In genomic region chr11:82838511-82838910, GRCm38 (mm10) we compare ENCODE assay signal across 37 mouse cellular contexts. TPM values are rescaled to one million over a fixed set of nuclear protein-coding genes. Genes with fewer than 3 reads are reported as not detected.
DNase-seq lines count a peak whose midpoint lies in the region; ATAC-seq lines count a peak whose summit lies in the region.
"Had no signal": no experiment of that assay in that cellular context is flagged by ENCODE, and none has a peak within 500 bp of the region (broad histone marks: within the 10 kb centered on the region; RNA-seq: fewer than 3 reads in every experiment).

No protein-coding gene starts in this region.

- no peak for DNase-seq in hindbrain, embryonic 10.5 days (ENCODE audit: low spot score)
- peak; percentile 24 for DNase-seq in Muller cell, postnatal 12 days (ENCODE audit: inconsistent ontology term)
- DNase-seq in ZHBTc4 (ENCODE audit: low read depth, low spot score), result peak; percentile 71
- DNase-seq in spleen, postnatal 10 days (ENCODE audit: low spot score in 2 of 2), result no peak
- no peak for DNase-seq in thymus, postnatal 10 days (ENCODE audit: low spot score in 2 of 2)
- DNase-seq: adrenal gland, adult 8-10 months; cerebellum, adult 11 months; cerebellum, adult 9-10 months; cerebellum, postnatal 36 days; heart, postnatal 14 days; kidney, adult 2 months; kidney, postnatal 25 days; lung, embryonic 14.5 days; lung, postnatal 14 days; right cerebral cortex, postnatal 25 days; spleen, adult 18-20 months; thymus, adult 2 months; thymus, postnatal 4 days had no signal

- H3K4me3 ChIP-seq in hindbrain, embryonic 10.5 days, result no peak overlapping the region
- H3K4me3 ChIP-seq in hindbrain, embryonic 16.5 days (ENCODE audit: low read length), result no peak overlapping the region
- peak overlapping the region; percentile 35 for H3K4me3 ChIP-seq in megakaryocyte, embryonic 14.5 days (replicated peaks)
- H3K4me3 ChIP-seq: forebrain, embryonic 13.5 days; intestine, embryonic 15.5 days; limb, embryonic 15.5 days; liver, embryonic 15.5 days had no signal

- ATAC-seq in hindbrain, embryonic 16.5 days, result no peak
- ATAC-seq in megakaryocyte, adult 5-6 weeks (ENCODE audit: poor library complexity, severe bottlenecking), result no peak
- ATAC-seq: CD4-positive, CD25-positive, alpha-beta regulatory T cell, adult 4 months; forebrain, embryonic 13.5 days; hindbrain, postnatal 0 days; intestine, embryonic 15.5 days had no signal

- no peaks in the 10 kb centered on the region for H3K9me3 ChIP-seq in hindbrain, embryonic 10.5 days
- H3K9me3 ChIP-seq in hindbrain, embryonic 16.5 days (ENCODE audit: control insufficient read depth, low read length), result no peaks in the 10 kb centered on the region
- H3K9me3 ChIP-seq in megakaryocyte, embryonic 14.5 days, result peaks cover 4% of the 10 kb centered on the region; the same call in 1 of the 2 replicates
- H3K9me3 ChIP-seq: forebrain, embryonic 13.5 days; intestine, embryonic 15.5 days; limb, embryonic 15.5 days; liver, embryonic 15.5 days had no signal

- peaks cover 30% of the 10 kb centered on the region for H3K4me1 ChIP-seq in hindbrain, embryonic 10.5 days (replicated peaks)
- peaks cover 10% of the 10 kb centered on the region for H3K4me1 ChIP-seq in hindbrain, embryonic 16.5 days (ENCODE audit: control insufficient read depth, insufficient read depth, low read depth, low read length)
- peaks cover 90% of the 10 kb centered on the region for H3K4me1 ChIP-seq in megakaryocyte, embryonic 14.5 days
- H3K4me1 ChIP-seq: intestine, embryonic 15.5 days had no signal

- H3K27ac ChIP-seq in hindbrain, embryonic 10.5 days, result peak overlapping the region; percentile 56; the same call in 1 of the 2 replicates
- no peak overlapping the region for H3K27ac ChIP-seq in hindbrain, embryonic 16.5 days (ENCODE audit: low read depth, low read length)
- H3K27ac ChIP-seq: forebrain, embryonic 13.5 days; hindbrain, postnatal 0 days; intestine, embryonic 15.5 days; limb, embryonic 15.5 days; liver, embryonic 15.5 days; stomach, postnatal 0 days had no signal

- H3K4me2 ChIP-seq in hindbrain, embryonic 16.5 days (ENCODE audit: low read length), result no peak overlapping the region
- H3K4me2 ChIP-seq: intestine, embryonic 15.5 days; limb, embryonic 15.5 days; liver, embryonic 15.5 days; lung, embryonic 14.5 days had no signal

- no peak overlapping the region for H3K9ac ChIP-seq in hindbrain, embryonic 16.5 days (ENCODE audit: low read depth, low read length)
- H3K9ac ChIP-seq: intestine, embryonic 15.5 days; limb, embryonic 15.5 days; liver, embryonic 15.5 days; lung, embryonic 14.5 days had no signal

- 53% methylated on average over 5 of the region's 5 CpGs for WGBS in hindbrain, embryonic 10.5 days
- 34% methylated on average over 5 of the region's 5 CpGs for WGBS in hindbrain, embryonic 16.5 days

- H3K27me3 ChIP-seq in hindbrain, embryonic 10.5 days (ENCODE audit: insufficient read depth, poor library complexity, severe bottlenecking), result no peaks in the 10 kb centered on the region
- no peaks in the 10 kb centered on the region for H3K27me3 ChIP-seq in hindbrain, embryonic 16.5 days (replicated peaks; ENCODE audit: control insufficient read depth, insufficient read depth, low read length)
- no peaks in the 10 kb centered on the region for H3K27me3 ChIP-seq in megakaryocyte, embryonic 14.5 days (replicated peaks)
- H3K27me3 ChIP-seq: forebrain, embryonic 13.5 days; intestine, embryonic 15.5 days; limb, embryonic 15.5 days; liver, embryonic 15.5 days had no signal

- H3K36me3 ChIP-seq in hindbrain, embryonic 10.5 days, result no peaks in the 10 kb centered on the region
- no peaks in the 10 kb centered on the region for H3K36me3 ChIP-seq in hindbrain, embryonic 16.5 days (ENCODE audit: control insufficient read depth, insufficient read depth, low read length)
- H3K36me3 ChIP-seq in megakaryocyte, embryonic 14.5 days (replicated peaks; ENCODE audit: low read length), result peaks cover 84% of the 10 kb centered on the region
- H3K36me3 ChIP-seq: intestine, embryonic 15.5 days; limb, embryonic 15.5 days had no signal

RNA-seq across cellular contexts. Expression of gene Rffl, which starts 32.5 kb away (rescaled TPM):
- 7.4 and 11.0 TPM in 2 replicates for polyA plus RNA-seq in hindbrain, embryonic 10.5 days (2016; fragmentation: Nextera tagmentation; extraction: Ambion mirVana)
- 3.7 and 3.9 TPM in 2 replicates for polyA plus RNA-seq in hindbrain, embryonic 16.5 days (2015; fragmentation: Nextera tagmentation; extraction: Ambion mirVana)
- 5.6 and 33.5 TPM in 2 replicates for polyA plus RNA-seq in megakaryocyte, embryonic 14.5 days (2012; ENCODE audit: insufficient read depth, low replicate concordance)
- total RNA-seq in megakaryocyte, adult 5-6 weeks (2015), result 20.5 and 26.7 TPM in 2 replicates
- total RNA-seq in megakaryocyte, adult 5-6 weeks (2017), result 20.1 and 25.4 TPM in 2 replicates

RNA-seq across cellular contexts. Expression of gene Rad51d, which starts 51.9 kb away (rescaled TPM):
- polyA plus RNA-seq in hindbrain, embryonic 10.5 days (2016; fragmentation: Nextera tagmentation; extraction: Ambion mirVana), result 15.1 and 17.3 TPM in 2 replicates
- 11.9 and 12.9 TPM in 2 replicates for polyA plus RNA-seq in hindbrain, embryonic 16.5 days (2015; fragmentation: Nextera tagmentation; extraction: Ambion mirVana)
- polyA plus RNA-seq in megakaryocyte, embryonic 14.5 days (2012; ENCODE audit: insufficient read depth, low replicate concordance), result 1.3 and 11.6 TPM in 2 replicates
- total RNA-seq in megakaryocyte, adult 5-6 weeks (2015), result 7.1 and 7.9 TPM in 2 replicates
- total RNA-seq in megakaryocyte, adult 5-6 weeks (2017), result 8.8 and 10.3 TPM in 2 replicates

RNA-seq across cellular contexts. Expression of gene Fndc8, which starts 53.4 kb away (rescaled TPM):
- 0.19 and 0.31 TPM in 2 replicates for polyA plus RNA-seq in hindbrain, embryonic 10.5 days (2016; fragmentation: Nextera tagmentation; extraction: Ambion mirVana)
- 0.51 and 0.99 TPM in 2 replicates for polyA plus RNA-seq in hindbrain, embryonic 16.5 days (2015; fragmentation: Nextera tagmentation; extraction: Ambion mirVana)
- polyA plus RNA-seq in megakaryocyte, embryonic 14.5 days (2012; ENCODE audit: insufficient read depth, low replicate concordance), result not detected in 2 replicates
- total RNA-seq in megakaryocyte, adult 5-6 weeks (2015), result not detected in 2 replicates
- not detected in 2 replicates for total RNA-seq in megakaryocyte, adult 5-6 weeks (2017)
- total RNA-seq: gastrocnemius, adult 8-10 months; gastrocnemius, postnatal 4 days; heart, adult 8-10 months; heart, postnatal 14 days; hindbrain, postnatal 0 days; layer of hippocampus, adult 18-20 months; layer of hippocampus, postnatal 14 days; left cerebral cortex, adult 8-10 months; left cerebral cortex, postnatal 36 days; monocyte, adult 5-6 weeks; neutrophil, adult 5-6 weeks had no signal
- polyA plus RNA-seq: lung, embryonic 14.5 days; stomach, postnatal 0 days had no signal

RNA-seq across cellular contexts. Expression of gene Lig3, which starts 57.6 kb away (rescaled TPM):
- 43.2 and 44.1 TPM in 2 replicates for polyA plus RNA-seq in hindbrain, embryonic 10.5 days (2016; fragmentation: Nextera tagmentation; extraction: Ambion mirVana)
- polyA plus RNA-seq in hindbrain, embryonic 16.5 days (2015; fragmentation: Nextera tagmentation; extraction: Ambion mirVana), result 20.9 and 22.1 TPM in 2 replicates
- 29.8 and 53.0 TPM in 2 replicates for polyA plus RNA-seq in megakaryocyte, embryonic 14.5 days (2012; ENCODE audit: insufficient read depth, low replicate concordance)
- total RNA-seq in megakaryocyte, adult 5-6 weeks (2015), result 14.0 and 15.7 TPM in 2 replicates
- total RNA-seq in megakaryocyte, adult 5-6 weeks (2017), result 17.7 and 20.3 TPM in 2 replicates

Comparison
In these comparisons a context has a peak if more than half of its experiments do, and no peak if none do; other contexts are left out.
1. DNase-seq: peak in Muller cell, postnatal 12 days (single experiment) and ZHBTc4 (single experiment); none in hindbrain, embryonic 10.5 days (single experiment), spleen, postnatal 10 days (0 of 2) and thymus, postnatal 10 days (0 of 2).